In the genomic region with DNA sequence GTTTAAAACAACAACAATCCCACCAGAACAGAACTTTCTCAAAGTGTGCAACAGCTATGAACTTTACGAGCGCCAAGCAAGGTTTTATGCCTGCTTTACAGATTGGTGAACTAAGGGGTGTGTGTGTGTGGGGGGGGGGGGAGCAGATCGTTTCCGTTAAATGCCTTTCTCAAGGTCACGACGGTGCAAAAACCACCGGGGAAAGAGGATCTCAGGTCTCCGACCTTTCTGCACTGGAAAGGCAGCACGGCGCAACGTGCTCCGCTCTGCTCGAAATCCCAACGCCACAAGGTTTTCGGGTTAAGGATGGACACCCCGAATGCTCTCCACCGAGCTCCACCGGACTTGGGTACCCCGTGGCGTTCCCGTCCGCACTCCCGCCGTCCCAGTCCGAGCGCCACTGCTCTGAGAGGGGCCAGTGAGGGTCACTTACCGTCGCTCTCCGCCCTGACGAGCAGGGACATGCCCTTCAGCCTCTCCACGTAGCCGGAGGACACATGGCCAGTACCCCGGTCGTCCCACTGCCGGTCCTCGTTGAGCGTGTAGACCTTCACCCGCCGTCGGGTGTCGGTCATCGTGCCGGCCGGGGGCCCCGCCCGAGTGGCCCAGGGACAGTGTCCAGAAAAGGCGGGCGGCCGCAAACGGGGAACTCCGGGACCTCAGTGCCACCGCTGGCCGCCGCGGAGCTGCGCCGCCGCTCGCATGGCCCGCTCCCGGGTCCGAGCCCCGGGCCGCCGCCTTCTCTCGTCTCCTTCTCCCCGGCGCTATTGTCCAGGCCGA, we compare ENCODE assay signal across 8 mouse cellular contexts. TPM values are rescaled to one million over a fixed set of nuclear protein-coding genes. Genes with fewer than 3 reads are reported as not detected.
A peak's percentile ranks its signal among the peaks of the same experiment; 100 is the strongest.
DNase-seq lines count a peak whose midpoint lies in the region; ATAC-seq lines count a peak whose summit lies in the region.

No protein-coding gene starts in this region.

- DNase-seq in 3T3-L1 (ENCODE audit: low read depth, low spot score), result peak; percentile 25
- peak; percentile 31 for DNase-seq in NIH3T3 (ENCODE audit: low read depth)
- DNase-seq in cerebellum, postnatal 14 days, result peak; percentile 49 to 52
- peak; percentile 56 for DNase-seq in gastrocnemius, postnatal 10 days
- DNase-seq in liver, result peak; percentile 42
- peak; percentile 28 for DNase-seq in midbrain, embryonic 14.5 days

- under 1% methylated on average over 68 of the region's 69 CpGs for WGBS in hindbrain, embryonic 16.5 days
- WGBS in midbrain, embryonic 14.5 days, result under 1% methylated on average over 69 of the region's 69 CpGs
- WGBS in stomach, embryonic 16.5 days, result under 1% methylated on average over 69 of the region's 69 CpGs

- H3K9me3 ChIP-seq in hindbrain, embryonic 16.5 days (ENCODE audit: control insufficient read depth, low read length), result no peaks in the 10 kb centered on the region
- no peaks in the 10 kb centered on the region for H3K9me3 ChIP-seq in midbrain, embryonic 14.5 days (ENCODE audit: control insufficient read depth, low read length)
- no peaks in the 10 kb centered on the region for H3K9me3 ChIP-seq in stomach, embryonic 16.5 days (replicated peaks; ENCODE audit: control insufficient read depth, low read length)

- ATAC-seq in hindbrain, embryonic 16.5 days, result peak; percentile 3; the same call in 1 of the 2 replicates
- ATAC-seq in midbrain, embryonic 14.5 days (ENCODE audit: low FRiP score, low TSS enrichment), result peak; percentile 14; the same call in 1 of the 2 replicates
- peak; percentile 3; the same call in 1 of the 2 replicates for ATAC-seq in stomach, embryonic 16.5 days (ENCODE audit: insufficient read depth, low FRiP score)

- H3K4me3 ChIP-seq in hindbrain, embryonic 16.5 days (ENCODE audit: low read length), result peak overlapping the region; percentile 99
- peak overlapping the region; percentile 100 for H3K4me3 ChIP-seq in midbrain, embryonic 14.5 days (replicated peaks; ENCODE audit: low read depth, low read length)
- peak overlapping the region; percentile 100 for H3K4me3 ChIP-seq in stomach, embryonic 16.5 days (replicated peaks; ENCODE audit: low read length)

- H3K36me3 ChIP-seq in hindbrain, embryonic 16.5 days (ENCODE audit: control insufficient read depth, insufficient read depth, low read length), result no peaks in the 10 kb centered on the region
- H3K36me3 ChIP-seq in midbrain, embryonic 14.5 days (ENCODE audit: control insufficient read depth, insufficient read depth, low read length), result no peaks in the 10 kb centered on the region
- H3K36me3 ChIP-seq in stomach, embryonic 16.5 days (ENCODE audit: control insufficient read depth, insufficient read depth, low read length), result 0 out of 2 replicates have a peak, but pooled peaks cover 3% of the 10 kb centered on the region

- peak overlapping the region; percentile 99 for H3K27ac ChIP-seq in hindbrain, embryonic 16.5 days (ENCODE audit: low read depth, low read length)
- peak overlapping the region; percentile 99 for H3K27ac ChIP-seq in midbrain, embryonic 14.5 days (replicated peaks; ENCODE audit: low read depth, low read length)
- peak overlapping the region; percentile 99 for H3K27ac ChIP-seq in stomach, embryonic 16.5 days (ENCODE audit: low read length)

- peak overlapping the region; percentile 99 for H3K9ac ChIP-seq in hindbrain, embryonic 16.5 days (ENCODE audit: low read depth, low read length)
- H3K9ac ChIP-seq in midbrain, embryonic 14.5 days (replicated peaks; ENCODE audit: low read length), result peak overlapping the region; percentile 94
- H3K9ac ChIP-seq in stomach, embryonic 16.5 days (ENCODE audit: low read length), result peak overlapping the region; percentile 99

- peak overlapping the region; percentile 96 for H3K4me2 ChIP-seq in hindbrain, embryonic 16.5 days (ENCODE audit: low read length)
- peak overlapping the region; percentile 91 for H3K4me2 ChIP-seq in midbrain, embryonic 14.5 days (ENCODE audit: low read length)
- peak overlapping the region; percentile 63 for H3K4me2 ChIP-seq in stomach, embryonic 16.5 days (ENCODE audit: low read depth, low read length)

- peaks cover 22% of the 10 kb centered on the region for H3K4me1 ChIP-seq in hindbrain, embryonic 16.5 days (ENCODE audit: control insufficient read depth, insufficient read depth, low read depth, low read length)
- peaks cover 21% of the 10 kb centered on the region for H3K4me1 ChIP-seq in midbrain, embryonic 14.5 days (ENCODE audit: control insufficient read depth, insufficient read depth, low read length)
- peaks cover 8% of the 10 kb centered on the region for H3K4me1 ChIP-seq in stomach, embryonic 16.5 days (ENCODE audit: control insufficient read depth, insufficient read depth, low read length)

- H3K27me3 ChIP-seq in hindbrain, embryonic 16.5 days (replicated peaks; ENCODE audit: control insufficient read depth, insufficient read depth, low read length), result no peaks in the 10 kb centered on the region
- no peaks in the 10 kb centered on the region for H3K27me3 ChIP-seq in midbrain, embryonic 14.5 days (ENCODE audit: control insufficient read depth, insufficient read depth, low read length)
- no peaks in the 10 kb centered on the region for H3K27me3 ChIP-seq in stomach, embryonic 16.5 days (ENCODE audit: control insufficient read depth, insufficient read depth, low read length)

RNA-seq across cellular contexts. Expression of gene Ppp4r3a, which starts 1.0 kb away (rescaled TPM):
- total RNA-seq in gastrocnemius, postnatal 10 days (2021), result 10 to 100 TPM; 22.7 to 32.2 TPM
- 18.9 and 20.2 TPM in 2 replicates for polyA plus RNA-seq in hindbrain, embryonic 16.5 days (2015; fragmentation: Nextera tagmentation; extraction: Ambion mirVana)
- 27.0 and 33.0 TPM in 2 replicates for polyA plus RNA-seq in midbrain, embryonic 14.5 days (2014; fragmentation: Nextera tagmentation; extraction: Ambion mirVana)
- 21.7 and 28.2 TPM in 2 replicates for polyA plus RNA-seq in stomach, embryonic 16.5 days (2015; fragmentation: Nextera tagmentation; extraction: Ambion mirVana)

RNA-seq across cellular contexts. Expression of gene Ccdc88c, which starts 53.6 kb away (rescaled TPM):
- total RNA-seq in gastrocnemius, postnatal 10 days (2021), result 10 to 100 TPM; 49.5 to 57.8 TPM
- 9.0 and 10.9 TPM in 2 replicates for polyA plus RNA-seq in hindbrain, embryonic 16.5 days (2015; fragmentation: Nextera tagmentation; extraction: Ambion mirVana)
- 14.0 and 16.7 TPM in 2 replicates for polyA plus RNA-seq in midbrain, embryonic 14.5 days (2014; fragmentation: Nextera tagmentation; extraction: Ambion mirVana)
- polyA plus RNA-seq in stomach, embryonic 16.5 days (2015; fragmentation: Nextera tagmentation; extraction: Ambion mirVana), result 8.3 and 11.1 TPM in 2 replicates

Comparison
In these comparisons a context has a peak if more than half of its experiments do, and no peak if none do; other contexts are left out.
1. Peak in every context shown above with its lines: DNase-seq, ATAC-seq, H3K4me3 ChIP-seq and H3K27ac ChIP-seq.